Comparison of ENCODE assay signal across 12 mouse cellular contexts in the genomic region with DNA sequence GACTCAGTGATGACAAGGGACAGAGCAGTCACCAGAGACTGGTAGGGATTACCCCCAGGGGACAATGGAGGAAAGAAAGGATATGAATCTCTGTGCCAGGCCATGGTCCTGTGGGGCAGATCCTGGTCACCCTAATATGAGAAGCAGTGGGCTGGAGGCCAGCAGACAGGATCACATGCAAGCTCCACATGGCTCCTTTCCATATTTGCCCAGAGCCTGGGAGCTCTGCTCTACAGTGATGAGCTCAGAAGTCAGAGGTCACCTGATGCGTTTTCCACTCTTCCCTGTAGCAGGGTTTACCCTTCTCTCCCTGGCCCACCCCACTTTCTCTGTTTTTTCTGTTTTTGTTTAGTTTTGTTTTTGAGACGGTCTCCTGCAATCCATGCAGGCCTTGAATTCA.
A peak's percentile ranks its signal among the peaks of the same experiment; 100 is the strongest.
DNase-seq lines count a peak whose midpoint lies in the region; ATAC-seq and TF ChIP-seq lines count a peak whose summit lies in the region.
"Had no signal": no experiment of that assay in that cellular context is flagged by ENCODE, and none has a peak within 500 bp of the region (broad histone marks: within the 10 kb centered on the region; RNA-seq: fewer than 3 reads in every experiment).

No protein-coding gene starts in this region.

- TF ChIP-seq POLR2A in liver, adult 2 months (IDR thresholded peaks at IDR 0.05; ENCODE audit: extremely low read depth, insufficient read depth, low read length) = no peak
- TF ChIP-seq POLR2A in brain, embryonic 14.5 days (IDR thresholded peaks at IDR 0.05; ENCODE audit: borderline replicate concordance, extremely low read depth, insufficient read depth, insufficient read length, poor library complexity, severe bottlenecking) = no peak

- H3K9ac ChIP-seq in liver, adult 2 months (ENCODE audit: low read depth, low read length) = no peak overlapping the region
- no peak overlapping the region for H3K9ac ChIP-seq in liver, embryonic 12.5 days
- no peak overlapping the region for H3K9ac ChIP-seq in forebrain, embryonic 14.5 days (ENCODE audit: low read length)
- H3K9ac ChIP-seq: hindbrain, embryonic 15.5 days; midbrain, embryonic 12.5 days had no signal

- H3K4me1 ChIP-seq in liver, adult 2 months (ENCODE audit: control insufficient read depth, insufficient read depth, low read length) = no peaks in the 10 kb centered on the region
- 0 out of 2 replicates have a peak, but pooled peaks cover 2% of the 10 kb centered on the region for H3K4me1 ChIP-seq in liver, embryonic 12.5 days
- peaks cover 10% of the 10 kb centered on the region for H3K4me1 ChIP-seq in forebrain, embryonic 14.5 days (ENCODE audit: control insufficient read depth, insufficient read depth, low read length)

- no peak for ATAC-seq in liver, embryonic 12.5 days
- ATAC-seq in forebrain, embryonic 14.5 days = no peak

- H3K4me2 ChIP-seq in liver, embryonic 12.5 days = no peak overlapping the region
- no peak overlapping the region for H3K4me2 ChIP-seq in forebrain, embryonic 14.5 days (ENCODE audit: low read length)
- H3K4me2 ChIP-seq: hindbrain, embryonic 15.5 days; midbrain, embryonic 12.5 days had no signal

- DNase-seq in gastrocnemius, adult 2 months = peak; percentile 59
- no peak for DNase-seq in gastrocnemius, postnatal 36 days
- DNase-seq in liver, adult 2 months (ENCODE audit: extremely low read depth, low read depth, low spot score) = peak; percentile 15
- peak; percentile 84 for DNase-seq in MN1 (ENCODE audit: low spot score)
- peak; percentile 33 for DNase-seq in brain, embryonic 14.5 days (ENCODE audit: low read depth)
- no peak for DNase-seq in forebrain, embryonic 14.5 days (ENCODE audit: low spot score)
- DNase-seq: cerebellum, adult 11-12 months; right cerebral cortex, postnatal 25 days; thymus, adult 18-20 months had no signal

- intact Hi-C loops in gastrocnemius, adult 2 months (cut with DNase I) = loop anchor here (5.0 kb wide), 1 partner anchor 64 kb away; the partner anchor contains the start of gene Tle3
- intact Hi-C loops in gastrocnemius, postnatal 36 days (cut with DNase I) = no loop called here

- no peaks in the 10 kb centered on the region for H3K79me2 ChIP-seq in liver, adult 2 months (ENCODE audit: control insufficient read depth, insufficient read depth, low read length)

- 35% methylated on average over 2 of the region's 2 CpGs for WGBS in liver, adult 2 months
- WGBS in liver, embryonic 12.5 days (ENCODE audit: insufficient replicate concordance) = 51% methylated on average over 2 of the region's 2 CpGs
- WGBS in forebrain, embryonic 14.5 days = 92% methylated on average over 2 of the region's 2 CpGs

- no peaks in the 10 kb centered on the region for H3K27me3 ChIP-seq in liver, adult 2 months (ENCODE audit: control insufficient read depth, insufficient read depth, low read length)
- H3K27me3 ChIP-seq in liver, embryonic 12.5 days (replicated peaks) = peaks cover 70% of the 10 kb centered on the region
- H3K27me3 ChIP-seq in forebrain, embryonic 14.5 days (replicated peaks; ENCODE audit: control insufficient read depth, insufficient read depth, low read length) = 0 out of 2 replicates have a peak, but pooled peaks cover 8% of the 10 kb centered on the region

- H3K36me3 ChIP-seq in liver, adult 2 months (ENCODE audit: control insufficient read depth, insufficient read depth, low read length) = no peaks in the 10 kb centered on the region
- H3K36me3 ChIP-seq in liver, embryonic 12.5 days = no peaks in the 10 kb centered on the region
- H3K36me3 ChIP-seq in forebrain, embryonic 14.5 days (ENCODE audit: control insufficient read depth, insufficient read depth, low read length) = no peaks in the 10 kb centered on the region
- H3K36me3 ChIP-seq: hindbrain, embryonic 15.5 days; midbrain, embryonic 12.5 days had no signal

- no peak overlapping the region for H3K4me3 ChIP-seq in gastrocnemius, adult 2 months
- H3K4me3 ChIP-seq in liver, adult 2 months (ENCODE audit: insufficient read depth, low read depth, low read length) = no peak overlapping the region
- no peak overlapping the region for H3K4me3 ChIP-seq in liver, embryonic 12.5 days
- H3K4me3 ChIP-seq in forebrain, embryonic 14.5 days (ENCODE audit: low read depth, low read length) = no peak overlapping the region
- H3K4me3 ChIP-seq: hindbrain, embryonic 15.5 days; midbrain, embryonic 12.5 days had no signal

- no peak overlapping the region for H3K27ac ChIP-seq in gastrocnemius, adult 2 months
- no peak overlapping the region for H3K27ac ChIP-seq in liver, adult 2 months (replicated peaks; ENCODE audit: insufficient read depth, low read depth, low read length)
- no peak overlapping the region for H3K27ac ChIP-seq in liver, embryonic 12.5 days
- no peak overlapping the region for H3K27ac ChIP-seq in forebrain, embryonic 14.5 days (ENCODE audit: low read depth, low read length)
- H3K27ac ChIP-seq: hindbrain, embryonic 15.5 days had no signal

- TF ChIP-seq CTCF in gastrocnemius, adult 2 months (IDR thresholded peaks at IDR 0.05) = no peak
- TF ChIP-seq CTCF in liver, adult 2 months (IDR thresholded peaks at IDR 0.05; ENCODE audit: low read depth, low read length) = no peak
- TF ChIP-seq CTCF in brain, embryonic 14.5 days (IDR thresholded peaks at IDR 0.05; ENCODE audit: borderline replicate concordance, extremely low read depth, insufficient read depth, insufficient read length) = no peak

- H3K9me3 ChIP-seq in liver, embryonic 12.5 days (replicated peaks) = no peaks in the 10 kb centered on the region
- no peaks in the 10 kb centered on the region for H3K9me3 ChIP-seq in forebrain, embryonic 14.5 days (replicated peaks; ENCODE audit: control insufficient read depth, low read length)
- H3K9me3 ChIP-seq: hindbrain, embryonic 15.5 days; midbrain, embryonic 12.5 days had no signal

Comparison
In these comparisons a context has a peak if more than half of its experiments do, and no peak if none do; other contexts are left out.
1. DNase-seq: peak in gastrocnemius, adult 2 months (single experiment), liver, adult 2 months (single experiment), MN1 (single experiment) and brain, embryonic 14.5 days (single experiment); none in gastrocnemius, postnatal 36 days (0 of 2) and forebrain, embryonic 14.5 days (single experiment).